Mouse (Mus musculus) bone marrow, adult 2 months (tissue): Measurements from ENCODE around the gene Gmds.

ENCODE experiments used
- CTCF ChIP-seq: fragments of 200-500 bp; IDR thresholded peaks from 2 replicates; pipeline ENCODE4 v1.5.1; 2011; ENCODE audit warnings: low read length, control low read depth; ENCODE audit not compliant: control insufficient read depth, insufficient read depth
- POLR2A ChIP-seq: fragments of 200-500 bp; IDR thresholded peaks from 2 replicates; pipeline ENCODE4 v1.6.1; 2011; ENCODE audit warnings: low read depth, mild to moderate bottlenecking, control low read depth, low read length, borderline replicate concordance; ENCODE audit not compliant: control insufficient read depth

GRCm38 (mm10) chr13:31818337-31818736 lies 520.2 kb downstream of the Gmds start:
- TF ChIP-seq POLR2A (no peak), CTCF (no peak)
